Mouse (Mus musculus) liver, embryonic 11.5 days (tissue): ENCODE results near the gene Immp2l. TPM values are rescaled to one million over a fixed set of nuclear protein-coding genes. Genes with fewer than 3 reads are reported as not detected.
"Not testable (repeated sequence)": the region's sequence is repeated elsewhere in the genome, so short reads cannot be mapped to it uniquely, and the experiment has no call there.

Source experiments
- ATAC-seq: fragments of 200-750 bp; cut with Nextera tagmentation; replicated peaks from 2 replicates; pipeline ENCODE4 v1.8.0; 2017; ENCODE audit warnings: moderate number of reproducible peaks, mild to moderate bottlenecking, moderate TSS enrichment, moderate library complexity; ENCODE audit not compliant: low FRiP score
- DNase-seq: peaks from one replicate; pipeline ENCODE4 v3.0.0-alpha.2; 2017; ENCODE audit warnings: low spot score
- H3K27ac ChIP-seq: fragments of 300-500 bp; sonication (generic); 2 replicates; pipeline ENCODE4 v1.5.1; 2014; ENCODE audit warnings: mild to moderate bottlenecking, low read depth, low read length, control low read depth
- H3K27me3 ChIP-seq: fragments of 300-500 bp; sonication (generic); replicated peaks from 2 replicates; pipeline ENCODE4 v1.6.1; 2014; ENCODE audit warnings: low read length, mixed read lengths; ENCODE audit not compliant: control insufficient read depth, insufficient read depth
- H3K36me3 ChIP-seq: fragments of 300-500 bp; sonication (generic); 2 replicates; pipeline ENCODE4 v1.6.1; 2014; ENCODE audit warnings: mild to moderate bottlenecking, low read length, moderate library complexity, mixed read lengths; ENCODE audit not compliant: control insufficient read depth, insufficient read depth
- H3K4me1 ChIP-seq: fragments of 300-500 bp; sonication (generic); replicated peaks from 2 replicates; pipeline ENCODE4 v1.6.1; 2014; ENCODE audit warnings: low read length, mixed read lengths; ENCODE audit not compliant: control insufficient read depth, insufficient read depth
- H3K4me2 ChIP-seq: fragments of 300-500 bp; sonication (generic); 2 replicates; pipeline ENCODE4 v1.6.1; 2014; ENCODE audit warnings: mild to moderate bottlenecking, control low read depth, moderate library complexity
- H3K4me3 ChIP-seq: fragments of 300-500 bp; sonication (generic); 2 replicates; pipeline ENCODE4 v1.5.1; 2014; ENCODE audit warnings: low read depth, low read length, control low read depth
- H3K9ac ChIP-seq: fragments of 300-500 bp; sonication (generic); 2 replicates; pipeline ENCODE4 v1.6.1; 2014; ENCODE audit warnings: low read depth, low read length, control low read depth
- H3K9me3 ChIP-seq: fragments of 300-500 bp; sonication (generic); 2 replicates; pipeline ENCODE4 v1.6.1; 2016; ENCODE audit warnings: low read length, inconsistent platforms, mixed read lengths; ENCODE audit not compliant: control insufficient read depth
- WGBS: fragments of 180-500 bp; shearing (Covaris S2); extraction: QIAGEN DNeasy Blood & Tissue Kit; methylation state at CpG from one replicate; pipeline ENCODE4 v1.1.7; 2014; 5-methylcytosine and 5-hydroxymethylcytosine counted together
- polyA plus RNA-seq: library from polyadenylated mRNA; unstranded; fragments of >200 nt; fragmentation: Nextera tagmentation; extraction: Ambion mirVana; gene quantifications from 2 replicates; pipeline ENCODE4 v1.2.1, GENCODE M21; 2014

The Immp2l gene
- polyA plus RNA-seq, 1 experiment from 2014 or later, result 15.6 TPM

- Histone ChIP-seq H3K4me2 (no peak overlapping the region), H3K9ac (no peak overlapping the region), H3K9me3 (no peaks in the 10 kb centered on the region), H3K4me1 (no peaks in the 10 kb centered on the region), H3K27me3 (no peaks in the 10 kb centered on the region), H3K36me3 (no peaks in the 10 kb centered on the region), H3K4me3 (no peak overlapping the region), H3K27ac (no peak overlapping the region)
- ATAC-seq (no peak), DNase-seq (no peak)
- 77% methylated on average over 6 of the region's 6 CpGs for WGBS
Observed at GRCm38 (mm10) chr12:41842694-41843329, 818.9 kb downstream of the Immp2l start.

GRCm38 (mm10) chr12:41851896-41852470, 828.1 kb downstream of the Immp2l start:
- H3K27me3 ChIP-seq, result no peaks in the 10 kb centered on the region
- no peak overlapping the region for H3K27ac ChIP-seq
- 79% methylated on average over 7 of the region's 7 CpGs for WGBS
- no peak for ATAC-seq
- no peak overlapping the region for H3K9ac ChIP-seq
- no peaks in the 10 kb centered on the region for H3K9me3 ChIP-seq
- no peak for DNase-seq
- no peak overlapping the region for H3K4me3 ChIP-seq
- no peak overlapping the region for H3K4me2 ChIP-seq
- no peaks in the 10 kb centered on the region for H3K4me1 ChIP-seq
- H3K36me3 ChIP-seq, result no peaks in the 10 kb centered on the region

- H3K4me3 ChIP-seq, H3K27me3 ChIP-seq, DNase-seq, H3K4me2 ChIP-seq, ATAC-seq, H3K9ac ChIP-seq, H3K4me1 ChIP-seq, H3K27ac ChIP-seq, H3K36me3 ChIP-seq, H3K9me3 ChIP-seq: not testable (repeated sequence)
- WGBS, result 55% methylated on average over 5 of the region's 5 CpGs
Observed at GRCm38 (mm10) chr12:41859652-41860051, 835.8 kb downstream of the Immp2l start.

- WGBS, result 88% methylated on average over 2 of the region's 2 CpGs
- no peak for DNase-seq
- Histone ChIP-seq H3K9ac (no peak overlapping the region), H3K9me3 (no peaks in the 10 kb centered on the region), H3K36me3 (no peaks in the 10 kb centered on the region), H3K27me3 (no peaks in the 10 kb centered on the region), H3K27ac (no peak overlapping the region), H3K4me3 (no peak overlapping the region), H3K4me2 (no peak overlapping the region), H3K4me1 (no peaks in the 10 kb centered on the region)
- no peak for ATAC-seq
Observed at GRCm38 (mm10) chr12:41868317-41868716, 844.4 kb downstream of the Immp2l start.

- H3K4me1 ChIP-seq, result no peaks in the 10 kb centered on the region
- ATAC-seq, result no peak
- no peak overlapping the region for H3K27ac ChIP-seq
- DNase-seq, result no peak
- no peaks in the 10 kb centered on the region for H3K27me3 ChIP-seq
- no peak overlapping the region for H3K4me2 ChIP-seq
- 70% methylated on average over 2 of the region's 2 CpGs for WGBS
- H3K36me3 ChIP-seq, result no peaks in the 10 kb centered on the region
- no peaks in the 10 kb centered on the region for H3K9me3 ChIP-seq
- H3K4me3 ChIP-seq, result no peak overlapping the region
- H3K9ac ChIP-seq, result no peak overlapping the region
Observed at GRCm38 (mm10) chr12:41874015-41874414, 850.1 kb downstream of the Immp2l start.

- Histone ChIP-seq H3K9me3 (no peaks in the 10 kb centered on the region), H3K36me3 (no peaks in the 10 kb centered on the region), H3K4me1 (no peaks in the 10 kb centered on the region), H3K27ac (no peak overlapping the region), H3K27me3 (no peaks in the 10 kb centered on the region), H3K4me3 (no peak overlapping the region), H3K4me2 (no peak overlapping the region), H3K9ac (no peak overlapping the region)
- WGBS, result 77% methylated on average over 5 of the region's 5 CpGs
- ATAC-seq, result no peak
- DNase-seq, result no peak
Observed at GRCm38 (mm10) chr12:41877292-41877959, 853.5 kb downstream of the Immp2l start.

- no peaks in the 10 kb centered on the region for H3K9me3 ChIP-seq
- 47% methylated on average over 3 of the region's 3 CpGs for WGBS
- no peak overlapping the region for H3K9ac ChIP-seq
- H3K27me3 ChIP-seq, result no peaks in the 10 kb centered on the region
- no peaks in the 10 kb centered on the region for H3K36me3 ChIP-seq
- H3K4me2 ChIP-seq, result no peak overlapping the region
- DNase-seq, result no peak
- no peak overlapping the region for H3K4me3 ChIP-seq
- no peak overlapping the region for H3K27ac ChIP-seq
- H3K4me1 ChIP-seq, result no peaks in the 10 kb centered on the region
- peak; percentile 63 for ATAC-seq
Observed at GRCm38 (mm10) chr12:41878493-41878892, 854.6 kb downstream of the Immp2l start.

GRCm38 (mm10) chr12:41878972-41879371, 855.1 kb downstream of the Immp2l start:
- DNase-seq (no peak), ATAC-seq (no peak)
- H3K36me3 ChIP-seq, result no peaks in the 10 kb centered on the region
- no peaks in the 10 kb centered on the region for H3K27me3 ChIP-seq
- H3K9me3 ChIP-seq, result no peaks in the 10 kb centered on the region
- H3K4me3 ChIP-seq, result no peak overlapping the region
- 81% methylated on average over 1 of the region's 1 CpGs for whole genome bisulfite sequencing
- H3K9ac ChIP-seq, result no peak overlapping the region
- no peaks in the 10 kb centered on the region for H3K4me1 ChIP-seq
- no peak overlapping the region for H3K27ac ChIP-seq
- no peak overlapping the region for H3K4me2 ChIP-seq

GRCm38 (mm10) chr12:41879412-41879811, 855.5 kb downstream of the Immp2l start:
- Histone ChIP-seq H3K4me3 (no peak overlapping the region), H3K36me3 (no peaks in the 10 kb centered on the region), H3K9ac (no peak overlapping the region), H3K4me2 (no peak overlapping the region), H3K27me3 (no peaks in the 10 kb centered on the region), H3K27ac (no peak overlapping the region), H3K4me1 (no peaks in the 10 kb centered on the region), H3K9me3 (no peaks in the 10 kb centered on the region)
- ATAC-seq (peak; percentile 41; the same call in 1 of the 2 replicates), DNase-seq (no peak)
- 87% methylated on average over 1 of the region's 1 CpGs for WGBS
